Mouse (Mus musculus) activated CD4-positive, CD25-positive, alpha-beta regulatory T cell, adult 4 months (primary cell): Measurements from ENCODE around the gene Gnb2. TPM values are rescaled to one million over a fixed set of nuclear protein-coding genes. Genes with fewer than 3 reads are reported as not detected.

Experiments used
- ATAC-seq: one replicate; pipeline ENCODE4 v1.8.0; 2017
- polyA plus RNA-seq, 2 experiments: library from polyadenylated mRNA; unstranded; fragments of 100-300 nt; shearing (Covaris generic); gene quantifications; one replicate each; pipeline ENCODE4 v1.2.1; 2017

The Gnb2 gene
- polyA plus RNA-seq, 2 experiments from 2014 or later: 73.0 to 82.7 TPM

DNA sequence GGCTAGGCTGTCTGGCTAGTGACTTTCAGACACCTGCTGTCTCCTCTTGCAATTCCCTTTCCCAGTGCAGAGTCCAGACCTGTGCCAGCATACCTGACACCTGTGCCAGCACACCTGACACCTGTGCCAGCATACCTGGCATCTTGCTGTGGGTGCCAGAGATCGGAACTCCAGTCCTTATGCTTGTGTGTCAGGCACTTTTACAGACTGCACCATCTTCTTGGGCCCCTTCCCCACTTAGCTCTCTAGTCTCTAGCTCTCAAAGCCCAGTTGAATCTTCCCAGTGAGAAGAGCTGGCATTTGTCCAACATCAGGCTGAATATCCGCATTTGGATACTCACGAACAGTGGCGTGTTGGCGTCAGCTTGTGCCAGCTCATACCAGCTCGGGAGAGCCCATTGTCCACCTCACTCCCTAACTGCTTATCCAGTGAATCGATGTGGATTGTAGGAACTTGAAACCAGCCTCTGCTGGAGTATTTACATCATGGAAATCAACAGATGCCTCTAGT is 6.0 kb upstream of the Gnb2 start:
- ATAC-seq: no peak

DNA sequence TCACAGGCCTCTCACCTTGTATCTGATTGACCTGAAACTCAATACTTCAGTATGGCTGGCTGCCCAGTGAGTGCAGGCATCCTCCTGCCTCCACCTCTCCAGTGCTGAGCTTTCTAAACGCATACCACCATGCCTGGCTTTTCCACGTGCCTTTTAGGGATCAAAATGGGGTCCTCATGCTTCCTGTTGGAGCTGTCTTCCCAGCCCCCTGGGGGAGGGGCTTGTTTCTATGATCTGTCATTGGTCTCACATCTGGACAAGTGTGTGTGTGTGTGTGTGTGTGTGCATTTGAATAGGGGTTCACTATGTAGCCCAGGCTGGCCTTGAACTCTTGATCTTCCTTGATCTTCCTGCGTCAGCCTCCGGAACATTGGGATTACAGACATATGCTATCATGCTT is 4.2 kb upstream of the Gnb2 start:
- no peak for ATAC-seq

DNA sequence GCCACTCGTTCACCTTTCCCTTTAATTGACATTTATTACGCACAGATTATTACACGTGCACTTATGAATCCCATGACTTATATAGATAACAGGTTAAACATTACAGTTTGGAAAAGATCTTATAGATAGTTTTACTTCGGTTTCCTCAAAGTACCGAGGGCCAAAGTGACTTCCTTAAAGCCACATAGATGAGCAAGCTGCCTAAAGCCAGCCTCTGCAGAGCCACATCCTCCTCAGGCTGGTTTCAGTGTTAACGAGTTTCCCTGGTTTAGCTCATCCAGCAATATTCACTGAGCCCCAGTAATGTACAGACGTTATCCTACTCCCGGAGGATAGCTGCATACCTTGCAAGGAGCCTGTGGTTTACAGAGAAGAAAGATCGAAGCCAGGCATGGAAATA is 2.0 kb upstream of the Gnb2 start:
- no peak for ATAC-seq

DNA sequence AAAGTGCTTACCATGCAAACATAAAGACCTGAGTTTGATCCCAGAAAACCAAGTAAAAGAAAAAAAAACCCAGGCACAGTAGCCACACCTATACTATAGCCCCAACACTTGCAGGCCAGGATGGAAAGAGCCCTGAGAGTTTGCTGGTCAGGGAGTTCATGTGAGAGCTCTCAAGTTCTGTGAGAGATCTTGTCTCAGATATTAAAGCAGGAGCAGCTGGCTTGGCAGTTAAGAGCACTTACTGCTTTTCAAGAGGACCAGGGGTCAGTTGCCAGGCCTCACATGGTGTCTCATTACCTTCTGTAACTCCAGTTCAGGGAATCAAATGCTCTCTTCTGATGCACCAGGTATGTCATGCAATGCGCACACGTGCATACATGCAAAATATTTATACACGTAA is 1.5 kb upstream of the Gnb2 start:
- ATAC-seq: no peak

DNA sequence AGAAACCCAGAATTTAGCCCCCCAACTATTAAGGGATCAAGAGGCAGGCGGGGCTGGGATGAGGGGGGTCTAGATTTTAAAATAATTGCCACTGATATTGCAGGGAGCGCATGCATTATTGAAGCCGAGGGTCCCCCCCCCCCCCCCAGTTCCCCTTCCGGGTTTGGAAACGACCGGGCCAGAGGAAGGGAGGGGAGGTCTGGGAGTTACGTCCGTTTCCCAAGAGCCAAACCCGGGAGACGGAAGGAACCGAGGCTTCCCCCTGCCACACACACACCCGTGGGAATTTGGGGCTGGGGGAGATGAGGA is 548 bp downstream of the Gnb2 start:
- no peak for ATAC-seq

DNA sequence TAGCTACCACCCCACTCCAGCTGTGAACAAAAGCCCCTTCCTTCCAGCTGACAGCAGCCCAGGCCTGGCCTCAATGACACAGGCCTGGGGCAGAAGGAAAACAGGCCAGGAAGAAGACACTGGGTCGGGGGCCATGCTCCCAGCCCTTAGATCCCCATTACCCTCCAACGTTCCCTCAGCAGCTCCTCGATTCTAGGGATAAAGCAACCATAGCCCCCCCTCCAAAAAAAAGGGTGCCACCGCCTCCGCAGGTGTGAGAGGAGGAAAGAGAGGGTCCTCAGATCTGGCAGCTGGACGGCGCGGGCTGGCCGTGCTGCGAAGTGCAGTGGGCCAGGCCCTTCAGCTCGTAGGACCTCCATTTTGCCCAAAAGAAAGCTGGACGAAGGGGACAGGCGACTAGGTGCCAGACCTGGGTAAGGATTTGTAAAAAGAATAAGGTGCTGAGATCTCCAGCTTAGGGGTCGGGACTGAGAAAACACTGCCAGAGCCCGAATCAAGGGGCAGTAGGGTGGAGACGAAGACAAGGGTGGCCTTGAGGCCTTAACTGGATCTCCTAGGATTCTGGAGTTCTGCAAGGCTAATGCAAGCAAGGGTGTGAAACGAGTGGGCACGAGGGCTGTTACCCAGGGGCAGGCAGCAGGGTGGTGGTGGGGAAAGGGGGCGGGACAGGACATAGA is 1.0 kb downstream of the Gnb2 start:
- ATAC-seq: no peak

DNA sequence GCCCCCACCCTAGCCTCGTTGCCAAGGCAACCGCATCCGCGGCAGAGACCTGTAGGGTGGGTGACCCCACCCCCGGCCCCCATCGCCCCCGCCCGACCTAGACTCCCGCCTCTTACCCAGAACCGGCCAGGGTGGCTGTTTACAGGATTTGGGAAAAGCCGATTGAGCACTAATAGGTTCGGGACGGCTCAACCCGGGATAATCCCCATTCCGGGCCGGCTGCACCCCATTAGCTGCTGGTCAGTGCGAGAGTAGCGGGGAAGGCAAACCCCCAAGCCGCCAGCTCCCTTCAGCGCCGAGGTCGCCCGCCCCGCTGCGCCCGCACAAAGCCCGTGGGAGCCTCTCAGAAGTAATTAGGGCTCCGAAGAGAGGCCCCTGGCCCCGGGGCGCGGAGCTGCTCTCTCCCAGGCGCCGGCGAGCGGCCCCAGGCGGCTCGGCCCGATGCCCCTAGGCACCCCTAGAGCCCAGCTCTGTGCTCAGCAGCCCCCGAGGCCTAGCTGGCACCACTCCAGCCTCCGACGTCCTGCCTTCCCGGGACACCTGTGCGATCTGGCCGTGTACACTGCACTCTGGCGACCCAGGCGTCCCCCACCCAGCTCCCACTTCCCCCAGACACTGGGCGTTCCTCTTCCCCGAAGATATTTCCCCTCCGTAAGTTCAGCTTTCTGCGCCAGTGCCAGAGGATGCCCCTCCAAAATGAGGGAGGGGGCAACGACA is 1.7 kb downstream of the Gnb2 start:
- no peak for ATAC-seq

DNA sequence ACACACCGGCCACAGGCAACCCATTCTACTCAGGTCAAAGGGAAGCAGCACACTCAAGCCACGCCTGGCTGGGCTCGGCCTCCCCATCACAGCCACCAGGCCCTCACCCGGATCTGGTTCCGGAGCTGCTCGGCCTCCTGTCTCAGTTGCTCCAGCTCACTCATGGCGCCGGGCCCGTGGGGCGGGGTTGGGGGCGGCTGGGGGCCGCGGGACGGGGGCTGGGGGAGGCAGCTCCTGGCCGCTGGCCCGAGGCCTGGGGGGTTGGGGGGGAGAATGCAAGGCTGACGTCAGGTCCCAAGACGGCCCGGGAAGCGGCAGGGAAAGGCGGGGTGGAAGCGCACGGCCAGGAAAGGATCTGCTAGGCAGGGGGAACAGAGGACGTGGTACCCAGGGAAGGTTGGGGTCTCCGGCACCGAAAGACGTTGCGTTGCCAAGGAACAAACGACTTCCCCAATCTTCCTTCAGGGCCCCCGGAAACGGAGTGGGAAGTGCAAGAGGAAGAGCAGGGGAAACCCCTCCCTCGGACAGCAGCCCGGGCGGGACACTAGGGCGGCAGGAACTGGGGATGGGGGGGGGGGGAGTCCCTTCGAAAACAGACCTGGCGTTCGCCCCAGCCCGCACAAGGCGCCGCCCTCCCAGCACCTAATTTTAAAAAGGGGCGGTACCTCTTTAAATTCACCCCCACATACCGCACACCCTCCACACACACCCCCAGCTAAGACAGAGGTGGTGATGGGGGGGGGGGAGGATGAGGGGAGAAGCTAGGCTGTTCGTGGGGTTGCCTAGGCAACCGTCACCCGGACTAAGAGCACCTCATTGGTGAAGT is 2.5 kb downstream of the Gnb2 start:
- peak; percentile 37 for ATAC-seq

DNA sequence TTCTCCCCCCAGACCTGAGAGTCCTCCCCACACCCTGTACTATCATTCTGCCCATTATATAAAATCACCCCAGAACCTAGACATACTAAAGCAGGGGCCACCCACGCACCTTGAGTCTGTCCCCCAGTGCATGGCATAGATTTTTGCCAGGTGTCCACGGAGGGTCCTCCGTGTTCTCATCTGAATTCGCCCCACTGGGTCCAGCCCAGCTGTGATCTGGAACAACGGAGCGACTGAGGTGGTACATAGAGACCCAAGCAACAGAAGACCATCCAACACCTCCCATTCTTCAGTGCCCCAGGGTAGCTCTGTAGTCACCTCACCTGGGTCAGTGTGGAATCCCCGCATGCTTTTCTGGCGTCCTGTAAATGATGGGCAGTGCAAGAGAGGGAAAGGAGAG is 3.2 kb downstream of the Gnb2 start:
- no peak for ATAC-seq

DNA sequence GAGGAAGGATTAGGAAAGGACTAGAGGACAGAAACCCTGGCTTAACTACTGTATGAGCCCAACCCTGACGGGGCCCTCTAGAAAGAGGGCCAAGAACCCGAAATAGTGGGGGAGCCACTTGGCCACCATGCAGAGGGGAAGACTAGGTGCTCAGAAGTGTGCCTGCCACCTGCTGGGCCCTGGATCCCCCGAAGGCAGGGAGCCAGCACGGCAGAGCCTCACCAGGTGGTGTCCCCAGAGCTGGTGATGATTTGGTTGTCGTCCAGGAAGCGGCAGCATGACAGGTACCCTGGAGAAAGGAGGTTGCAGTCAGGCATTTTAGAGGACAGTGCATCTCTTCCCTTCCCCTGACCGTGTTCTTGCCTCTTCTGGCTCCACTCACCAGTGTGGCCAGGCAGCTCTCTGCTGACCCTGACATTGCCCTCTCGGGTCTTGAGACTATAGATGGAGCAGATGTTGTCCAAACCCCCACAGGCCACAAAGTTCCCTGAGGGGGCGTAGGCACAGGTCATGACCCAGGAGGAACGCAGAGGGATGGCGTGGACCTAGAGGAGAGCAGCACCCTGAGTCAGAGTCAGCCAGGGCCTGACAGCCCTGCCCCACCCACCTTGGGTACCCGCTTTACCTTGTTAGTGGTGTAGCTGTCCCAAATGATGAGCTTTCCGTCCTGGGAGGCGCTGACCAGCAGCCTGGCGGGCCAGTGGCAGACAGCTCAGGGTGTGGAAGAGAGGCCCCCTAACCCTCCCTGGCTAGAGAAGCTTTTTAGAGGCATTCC is 3.9 kb downstream of the Gnb2 start:
- no peak for ATAC-seq

DNA sequence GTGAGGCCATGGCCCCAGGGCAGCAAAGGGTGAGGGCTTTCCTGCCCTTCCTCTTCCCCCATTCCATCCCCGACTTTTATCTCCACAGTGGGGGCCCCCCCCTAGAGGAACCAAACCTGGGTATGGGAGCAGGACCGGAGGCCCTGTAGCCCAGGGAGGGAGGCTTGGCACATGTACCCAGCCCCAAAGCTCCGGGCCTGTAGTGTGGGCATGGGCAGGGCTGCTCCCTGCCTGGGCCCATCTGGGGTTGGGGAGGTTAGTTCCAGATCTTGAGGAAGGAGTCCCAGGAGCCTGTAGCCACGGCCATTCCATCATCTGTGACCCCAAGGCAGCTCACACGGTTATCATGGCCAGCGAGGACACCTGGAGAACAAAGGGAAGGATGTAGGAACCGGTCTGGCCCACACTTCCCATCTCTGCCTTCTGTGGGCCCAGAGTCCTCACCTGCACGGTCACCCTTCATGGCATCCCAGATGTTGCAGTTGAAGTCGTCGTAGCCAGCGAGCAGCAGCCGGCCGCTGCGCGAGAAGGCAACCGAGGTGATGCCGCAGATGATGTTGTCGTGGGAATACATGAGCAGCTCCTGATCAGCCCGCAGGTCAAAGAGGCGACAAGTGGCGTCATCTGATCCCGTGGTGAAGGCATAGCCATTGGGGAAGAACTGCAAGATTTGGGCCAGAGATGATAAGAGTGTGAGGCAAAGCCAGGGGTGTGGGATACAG is 4.9 kb downstream of the Gnb2 start:
- ATAC-seq: no peak

DNA sequence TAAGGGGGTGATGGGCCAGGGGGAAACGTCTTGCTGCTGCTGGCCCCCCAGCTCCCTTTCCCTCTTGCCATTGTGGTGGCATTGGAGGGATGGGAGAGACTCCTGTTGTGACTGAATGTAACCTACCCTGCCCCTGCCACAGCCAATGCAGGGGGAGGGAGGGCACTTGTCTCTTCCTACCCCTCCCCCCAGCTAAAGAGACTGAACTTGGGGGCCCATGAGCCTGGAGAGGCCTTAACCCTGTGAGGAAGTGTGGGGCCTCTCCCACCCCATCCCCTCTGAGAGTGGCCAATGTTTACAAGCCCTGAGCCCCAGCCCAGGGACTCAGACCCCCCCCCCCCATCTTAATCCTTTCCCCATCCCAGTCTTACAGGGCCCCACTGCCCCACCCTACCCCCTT is 5.9 kb downstream of the Gnb2 start:
- no peak for ATAC-seq

DNA sequence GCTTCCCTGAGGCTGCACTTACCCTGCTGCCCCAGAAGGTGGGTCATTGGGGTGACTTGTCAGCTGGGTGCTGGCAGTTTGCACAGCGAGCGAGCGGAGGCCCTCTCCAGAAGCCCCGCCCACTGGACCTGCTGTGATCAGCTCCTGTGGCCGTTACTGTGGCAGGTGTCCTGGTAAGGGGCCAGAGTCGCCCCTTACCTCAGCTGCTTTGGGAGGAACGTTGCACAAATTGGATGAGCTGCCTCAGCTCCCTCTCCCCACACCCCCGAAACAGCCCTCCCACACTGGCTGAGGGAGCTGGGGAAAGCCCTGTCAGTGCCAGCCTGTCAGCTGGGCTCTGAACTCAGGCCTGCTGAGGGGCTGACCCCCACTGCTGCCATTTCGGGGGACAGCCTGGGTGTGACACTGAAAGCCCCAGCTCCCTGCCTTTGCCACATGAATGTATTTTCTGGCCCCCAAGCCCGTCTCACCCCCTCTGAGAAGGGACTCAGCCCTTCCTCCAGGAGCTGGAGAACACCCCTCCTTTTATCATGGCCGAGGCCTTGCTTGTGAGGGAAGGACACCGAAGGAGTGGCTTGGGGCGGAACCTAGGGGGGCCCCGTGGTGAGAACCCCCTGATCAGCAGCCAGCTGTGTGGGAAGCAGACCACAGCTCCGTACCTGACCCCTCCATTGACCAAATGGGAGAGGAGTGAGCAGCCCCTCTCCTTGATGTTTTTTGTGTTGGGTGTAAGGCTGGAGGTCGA is 6.9 kb downstream of the Gnb2 start:
- ATAC-seq: no peak

DNA sequence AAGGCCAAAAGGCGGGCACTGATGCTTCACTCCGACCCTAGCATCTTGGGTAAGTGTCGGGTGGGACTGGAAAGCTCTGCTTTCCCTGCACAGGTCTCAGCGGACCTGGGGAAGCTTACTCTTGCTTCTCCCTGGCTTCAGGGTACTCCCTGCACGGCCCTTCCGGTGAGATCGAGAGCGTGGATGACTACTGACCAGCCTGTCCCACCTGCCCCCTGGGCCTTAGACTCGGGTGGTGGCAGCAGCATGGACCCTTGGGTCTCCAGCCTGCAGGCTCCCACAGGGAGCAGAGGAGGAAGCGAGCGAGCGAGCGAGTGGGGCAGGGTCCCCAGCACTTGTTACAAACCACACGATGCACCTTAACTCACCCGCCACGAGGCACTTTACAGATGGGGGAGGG is 7.8 kb downstream of the Gnb2 start:
- no peak for ATAC-seq

DNA sequence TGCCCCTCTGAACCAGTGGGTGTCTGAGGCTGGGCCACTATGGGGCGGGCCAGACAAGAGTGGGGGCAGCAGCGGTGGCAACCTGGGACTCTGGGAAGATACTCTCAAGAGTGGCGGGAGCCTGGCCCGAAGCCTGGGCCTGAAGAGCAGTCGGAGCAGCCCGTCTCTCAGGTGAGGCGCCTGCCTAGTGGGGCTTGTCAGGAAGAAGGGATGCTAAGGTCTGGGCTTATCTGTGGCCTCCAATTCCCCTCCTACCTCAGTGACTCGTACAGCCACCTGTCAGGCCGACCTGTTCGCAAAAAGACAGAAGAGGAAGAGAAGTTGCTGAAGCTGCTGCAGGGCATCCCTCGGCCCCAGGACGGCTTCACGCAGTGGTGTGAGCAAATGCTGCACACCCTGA is 8.6 kb downstream of the Gnb2 start:
- ATAC-seq: no peak

DNA sequence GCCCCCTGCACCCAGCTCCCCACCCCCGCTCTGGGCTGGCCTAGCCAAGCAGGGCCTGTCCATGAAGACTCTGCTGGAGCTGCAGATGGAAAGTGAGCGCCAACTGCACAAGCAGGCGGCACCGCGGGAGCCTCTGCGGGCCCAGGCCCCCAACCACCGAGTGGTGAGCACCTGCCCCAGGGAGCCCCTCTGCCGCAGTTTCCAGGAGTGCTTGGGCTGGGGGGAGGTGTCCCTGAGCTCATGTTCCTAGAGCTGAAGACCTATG is 9.1 kb downstream of the Gnb2 start:
- no peak for ATAC-seq

DNA sequence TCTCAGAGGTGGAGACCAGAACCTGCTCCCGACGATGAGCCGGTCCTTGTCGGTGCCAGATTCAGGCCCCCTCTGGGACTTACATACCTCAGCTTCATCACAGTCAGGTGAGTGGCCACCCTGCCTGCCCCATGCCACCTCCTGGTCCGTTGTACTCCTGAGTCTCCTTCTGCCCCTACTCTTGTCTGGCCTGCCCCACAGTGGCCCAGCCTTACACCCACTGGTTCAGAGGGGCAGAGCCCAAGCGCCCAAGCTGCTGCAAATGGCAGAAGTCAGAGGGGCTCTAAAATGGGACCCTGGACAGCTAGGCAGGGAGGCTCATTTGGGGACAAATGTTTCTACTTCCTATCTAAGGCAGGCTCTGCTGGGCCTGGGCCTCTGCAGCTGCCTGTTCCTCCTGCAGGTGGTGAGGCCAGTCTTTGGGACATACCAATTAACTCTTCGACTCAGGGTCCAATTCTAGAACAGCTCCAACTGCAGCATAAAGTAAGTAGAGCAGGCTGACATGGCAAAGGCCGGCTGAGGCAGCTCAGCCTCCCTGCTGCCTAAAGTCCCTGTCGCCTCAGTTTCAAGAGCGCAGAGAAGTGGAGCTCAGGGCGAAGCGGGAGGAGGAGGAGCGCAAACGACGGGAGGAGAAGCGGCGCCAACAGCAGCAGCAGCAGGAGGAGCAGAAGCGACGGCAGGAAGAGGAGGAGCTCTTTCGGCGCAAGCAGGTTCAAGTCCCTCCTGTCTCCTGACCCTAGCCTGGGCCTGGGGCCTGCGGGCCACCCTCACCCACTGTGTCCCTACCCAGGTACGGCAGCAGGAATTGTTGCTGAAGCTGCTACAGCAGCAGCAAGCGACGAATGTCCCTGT is 9.7 kb downstream of the Gnb2 start:
- ATAC-seq: no peak

DNA sequence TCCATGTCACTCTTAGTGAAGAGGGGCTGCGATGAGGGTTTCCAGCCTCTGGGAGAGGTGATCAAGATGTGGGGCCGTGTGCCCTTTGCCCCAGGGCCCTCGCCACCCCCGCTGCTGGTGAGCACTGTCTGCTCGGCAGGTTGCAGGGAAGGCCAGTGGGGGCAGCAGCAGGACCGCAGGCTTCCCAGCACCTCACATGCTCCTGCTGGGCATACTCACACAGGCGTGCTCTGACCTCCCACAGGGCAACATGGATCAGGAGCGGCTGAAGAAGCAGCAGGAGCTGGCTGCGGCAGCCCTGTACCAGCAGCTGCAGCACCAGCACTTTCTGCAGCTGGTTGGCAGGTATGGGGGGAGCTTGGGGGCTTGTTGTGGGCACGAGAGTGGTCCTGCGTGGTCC is 10.6 kb downstream of the Gnb2 start:
- no peak for ATAC-seq

DNA sequence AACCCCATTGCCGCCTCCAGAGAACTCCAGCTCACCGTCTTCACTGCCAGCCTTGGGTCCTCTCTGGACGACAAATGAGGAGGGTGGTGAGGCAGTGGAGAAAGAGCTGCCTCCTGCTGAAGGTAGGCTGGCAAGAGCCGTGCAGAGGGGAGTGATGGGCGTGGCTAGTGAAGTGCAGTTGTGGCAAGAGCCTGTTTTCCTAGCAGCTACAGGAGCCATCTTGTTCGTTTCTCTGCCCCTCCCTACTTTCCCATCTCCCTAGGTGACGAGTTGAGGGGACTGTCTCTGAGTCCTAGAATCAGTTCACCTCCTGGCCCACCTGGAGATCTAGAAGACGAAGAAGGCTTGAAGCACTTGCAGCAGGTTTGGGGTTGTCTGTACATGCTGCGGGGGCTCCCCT is 11.4 kb downstream of the Gnb2 start:
- ATAC-seq: no peak

DNA sequence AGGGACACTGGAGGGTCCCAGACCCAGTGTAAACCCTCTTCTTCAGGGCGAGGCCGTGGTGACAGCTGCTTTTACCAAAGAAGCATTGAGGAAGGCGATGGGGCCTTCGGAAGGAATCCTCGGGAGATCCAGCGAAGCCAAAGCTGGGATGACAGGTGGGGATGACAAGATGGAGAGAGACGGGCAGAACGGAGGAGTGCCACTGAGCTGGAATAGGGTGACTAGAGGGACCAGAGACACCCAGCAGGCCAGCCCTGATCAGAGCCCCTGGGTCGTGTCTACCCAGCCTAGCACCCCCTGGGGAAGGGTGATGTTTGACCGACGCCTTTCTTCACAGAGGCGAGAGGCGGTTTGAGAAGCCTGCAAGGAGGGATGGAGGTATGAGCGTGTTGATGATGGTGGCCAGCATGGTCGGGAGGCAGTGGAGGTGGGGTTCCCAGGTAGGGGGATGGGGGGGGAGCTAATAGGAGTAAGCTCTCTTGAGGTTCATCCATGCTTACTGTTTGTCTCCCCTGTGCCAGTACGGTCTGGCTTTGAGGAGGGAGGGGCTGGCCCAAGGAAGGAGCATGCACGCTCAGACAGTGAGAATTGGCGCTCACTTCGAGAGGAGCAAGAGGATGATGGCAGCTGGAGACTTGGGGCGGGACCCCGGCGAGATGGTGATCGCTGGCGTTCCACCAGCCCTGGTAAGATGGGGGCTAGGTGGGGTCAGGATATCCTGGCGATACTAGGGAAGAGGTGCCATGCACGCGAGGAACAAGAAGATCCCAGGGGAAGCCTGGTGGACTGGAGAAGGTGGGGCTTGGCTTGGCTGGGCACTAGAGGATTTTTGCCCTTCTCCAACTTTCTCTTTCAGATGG is 13.4 kb downstream of the Gnb2 start:
- ATAC-seq: no peak
